Mouse (Mus musculus) left cerebral cortex, adult 2 months (tissue): ENCODE results near the gene Glb1. TPM values are rescaled to one million over a fixed set of nuclear protein-coding genes. Genes with fewer than 3 reads are reported as not detected.
A peak's percentile ranks its signal among the peaks of the same experiment; 100 is the strongest.
"Not testable (repeated sequence)": the region's sequence is repeated elsewhere in the genome, so short reads cannot be mapped to it uniquely, and the experiment has no call there.

Source experiments
- DNase-seq, 2 experiments: peaks; one replicate each; pipeline ENCODE4 v3.0.0; 2021 to 2022; ENCODE audit warnings: low spot score in 2 of 2, mixed read lengths in 1 of 2; ENCODE audit errors: extremely low spot score in 1 of 2
- H3K27ac ChIP-seq: fragments of 200-600 bp; 2 replicates; pipeline ENCODE4 v1.8.1; 2022
- H3K4me3 ChIP-seq: fragments of 200-600 bp; 2 replicates; pipeline ENCODE4 v1.8.1; 2022
- CTCF ChIP-seq: fragments of 200-600 bp; IDR thresholded peaks from 2 replicates; pipeline ENCODE4 v1.8.1; 2022; ENCODE audit warnings: antibody characterized with exemption, mild to moderate bottlenecking, moderate library complexity
- intact Hi-C: fragments of 180-260 bp; cut with DNase I; formaldehyde crosslinking; loops from one replicate; pipeline ENCODE4 v1.15.1; 2025
- long read RNA-seq, 2 experiments: library from polyadenylated mRNA; stranded (forward); transcript quantifications; one replicate each; pipeline ENCODE4 v2.0.0; 2021; ENCODE audit warnings: borderline mapping rate in 2 of 2
- total RNA-seq, 2 experiments: library from RNA; stranded (reverse); gene quantifications; 2 replicates each; pipeline ENCODE4 v1.2.3; 2021

Glb1 gene
- 10 to 100 TPM; 24.5 to 24.7 TPM for total RNA-seq
- long read RNA-seq, experiment 1, transcript Glb1-201 (16 exons, 2,396 nt) = major isoform, 30 of 42 reads
- long read RNA-seq, experiment 1, partial matches to known transcripts = 5 of 42 reads
- long read RNA-seq, experiment 1, other reads (novel, unspliced or antisense) = 7 of 42 reads
- long read RNA-seq, experiment 2, transcript Glb1-201 (16 exons, 2,396 nt) = major isoform, 15 of 28 reads
- long read RNA-seq, experiment 2, partial matches to known transcripts = 7 of 28 reads
- long read RNA-seq, experiment 2, other reads (novel, unspliced or antisense) = 6 of 28 reads

DNA sequence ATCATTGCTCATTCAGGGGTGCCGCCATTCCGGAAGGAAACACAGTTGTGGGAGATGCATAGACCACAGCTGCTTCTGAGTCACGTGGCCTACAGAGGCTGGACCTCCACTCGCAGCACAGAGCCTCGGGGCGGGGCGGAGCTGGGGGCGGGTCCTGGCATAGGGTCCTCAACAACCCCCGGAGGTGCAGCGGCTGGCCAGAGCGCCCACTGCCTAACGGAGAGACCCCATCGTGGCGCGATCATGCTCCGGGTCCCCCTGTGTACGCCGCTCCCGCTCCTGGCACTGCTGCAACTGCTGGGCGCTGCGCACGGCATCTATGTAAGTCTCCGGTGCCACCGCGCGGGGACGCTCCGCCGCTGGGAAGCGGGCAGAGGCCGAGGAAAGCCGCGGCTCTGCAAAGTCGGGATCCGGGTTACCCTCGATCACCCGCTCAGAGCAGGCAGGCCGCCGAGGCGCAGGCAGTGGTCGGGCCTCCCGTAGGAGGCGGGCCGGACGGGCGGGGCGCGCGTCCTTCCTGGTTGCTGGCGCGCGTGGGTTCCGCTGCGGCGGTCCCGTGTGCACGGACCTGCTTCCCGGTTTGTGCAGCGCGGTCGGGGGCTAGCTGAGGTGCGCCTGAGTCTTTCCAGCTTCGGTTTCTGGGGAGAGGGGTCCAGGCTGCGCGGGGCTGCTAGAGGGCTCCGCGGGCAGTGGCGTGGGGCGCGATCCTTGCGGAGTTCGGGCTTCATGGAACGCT is at the start of gene Glb1, which contains the start of gene Tmppe:
Glb1 (plus strand) TSS at position 128 of the 736 bp plus-strand sequence.
Tmppe (plus strand) TSS at position 157 of the 736 bp plus-strand sequence.
- peak; percentile 50 for TF ChIP-seq CTCF
- DNase-seq = peak; percentile 69 to 70
- peak within 1 kb of the TSS; percentile 97 for H3K27ac ChIP-seq
- H3K4me3 ChIP-seq = peak within 1 kb of the TSS; percentile 97
- intact Hi-C loops = no loop called here

DNA sequence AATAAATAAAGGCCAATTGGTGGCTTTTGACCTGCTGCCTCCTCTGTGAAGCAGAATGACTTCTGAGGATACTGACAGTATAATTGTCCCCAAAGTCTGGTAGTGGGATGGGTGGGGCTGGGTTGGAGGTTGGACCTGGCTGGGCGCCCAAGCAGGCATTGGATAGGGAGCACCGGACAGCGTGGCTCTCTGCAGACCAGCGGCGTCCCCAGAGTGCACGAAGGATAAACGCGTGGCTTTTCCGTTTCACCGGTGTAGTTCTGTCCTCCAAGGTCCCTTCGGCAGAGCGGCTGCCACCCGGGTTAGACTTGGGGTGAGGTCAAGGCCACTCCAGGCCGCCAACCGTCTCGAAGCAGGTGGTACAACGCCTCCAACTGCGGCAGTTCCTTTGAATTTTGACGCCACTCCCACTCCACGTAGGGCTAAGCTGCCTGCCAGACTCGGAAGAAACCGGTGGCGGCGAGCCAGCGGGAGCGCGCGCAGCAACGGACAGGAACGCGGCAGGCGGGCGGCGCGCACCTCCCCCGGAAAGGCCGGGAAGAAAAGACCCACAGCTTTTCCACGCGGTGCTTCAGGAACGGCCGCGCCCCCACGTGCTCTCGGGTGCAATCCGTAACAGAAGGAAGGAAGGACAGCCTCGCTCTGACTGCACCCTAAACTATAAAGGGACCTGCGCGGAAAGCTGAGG is 32.9 kb upstream of the Glb1 start:
- peak overlapping the region; percentile 38 for H3K4me3 ChIP-seq
- DNase-seq = peak; percentile 85 to 88
- intact Hi-C loops = no loop called here
- H3K27ac ChIP-seq = peak overlapping the region; percentile 48; the same call in 1 of the 2 replicates
- TF ChIP-seq CTCF = no peak; the same call in 1 of the 2 replicates

DNA sequence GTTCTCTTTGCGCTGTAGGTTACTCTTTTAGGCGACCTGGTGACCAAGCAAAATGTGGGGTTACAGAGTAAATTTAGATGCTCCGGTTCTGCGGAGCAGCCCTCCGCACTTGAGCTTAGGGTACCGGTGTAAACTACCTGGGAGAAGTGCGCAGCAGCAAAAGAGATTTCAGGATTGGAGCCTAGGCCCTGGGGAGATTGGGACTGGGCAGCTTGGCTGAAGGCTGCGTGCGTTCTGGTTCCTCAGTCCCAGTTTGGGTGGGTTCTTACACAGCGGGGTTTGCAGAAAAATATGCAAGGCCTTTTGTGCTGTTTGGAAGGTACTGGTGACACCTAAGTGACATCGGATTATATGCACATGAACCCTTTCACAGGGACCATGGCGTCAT is 32.4 kb upstream of the Glb1 start:
- H3K27ac ChIP-seq = peak overlapping the region; percentile 48; the same call in 1 of the 2 replicates
- DNase-seq = no peak
- peak overlapping the region; percentile 38 for H3K4me3 ChIP-seq
- intact Hi-C loops = no loop called here
- no peak for TF ChIP-seq CTCF

DNA sequence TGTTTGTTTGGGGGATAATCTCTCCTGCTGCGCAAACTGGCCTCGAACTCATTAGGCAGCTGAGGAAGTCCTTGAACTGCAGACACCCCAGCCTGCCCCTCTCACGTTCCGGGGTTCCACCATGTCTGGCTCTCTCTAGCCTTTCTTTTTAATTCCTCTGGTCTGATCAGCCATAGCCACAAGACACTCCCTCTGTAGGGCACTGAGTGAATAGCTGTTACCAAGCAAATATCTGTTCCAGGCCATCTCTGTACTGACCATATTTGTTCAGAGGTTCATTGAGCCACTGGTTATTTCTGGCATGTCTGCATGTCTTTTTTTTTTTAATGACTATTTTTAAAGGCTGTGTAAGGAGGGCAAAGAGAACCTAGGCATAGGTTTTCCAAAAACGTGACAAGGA is 31.5 kb upstream of the Glb1 start:
- H3K4me3 ChIP-seq, DNase-seq, intact Hi-C loops, H3K27ac ChIP-seq: not testable (repeated sequence)
- peak; percentile 36 for TF ChIP-seq CTCF

DNA sequence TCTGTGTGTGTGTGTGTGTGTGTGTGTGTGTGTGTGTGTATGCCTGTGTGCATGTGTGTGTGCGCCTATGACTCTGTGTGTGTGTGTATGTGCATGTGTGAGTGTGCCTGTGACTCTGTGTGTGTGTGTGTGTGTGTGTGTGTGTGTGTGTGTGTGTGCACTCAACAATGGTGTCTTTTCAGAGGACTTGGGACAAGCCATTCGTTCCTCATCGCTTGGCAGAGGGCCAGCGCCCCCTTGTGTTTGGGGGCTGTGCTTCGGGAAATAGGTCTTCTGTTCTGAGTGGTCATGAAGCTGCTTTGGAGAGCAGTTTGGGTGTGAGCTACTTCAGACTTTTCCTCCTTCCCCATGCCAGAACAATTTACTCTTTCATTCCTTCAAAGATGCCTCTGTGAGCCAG is 29.2 kb upstream of the Glb1 start:
- DNase-seq, intact Hi-C loops: not testable (repeated sequence)

DNA sequence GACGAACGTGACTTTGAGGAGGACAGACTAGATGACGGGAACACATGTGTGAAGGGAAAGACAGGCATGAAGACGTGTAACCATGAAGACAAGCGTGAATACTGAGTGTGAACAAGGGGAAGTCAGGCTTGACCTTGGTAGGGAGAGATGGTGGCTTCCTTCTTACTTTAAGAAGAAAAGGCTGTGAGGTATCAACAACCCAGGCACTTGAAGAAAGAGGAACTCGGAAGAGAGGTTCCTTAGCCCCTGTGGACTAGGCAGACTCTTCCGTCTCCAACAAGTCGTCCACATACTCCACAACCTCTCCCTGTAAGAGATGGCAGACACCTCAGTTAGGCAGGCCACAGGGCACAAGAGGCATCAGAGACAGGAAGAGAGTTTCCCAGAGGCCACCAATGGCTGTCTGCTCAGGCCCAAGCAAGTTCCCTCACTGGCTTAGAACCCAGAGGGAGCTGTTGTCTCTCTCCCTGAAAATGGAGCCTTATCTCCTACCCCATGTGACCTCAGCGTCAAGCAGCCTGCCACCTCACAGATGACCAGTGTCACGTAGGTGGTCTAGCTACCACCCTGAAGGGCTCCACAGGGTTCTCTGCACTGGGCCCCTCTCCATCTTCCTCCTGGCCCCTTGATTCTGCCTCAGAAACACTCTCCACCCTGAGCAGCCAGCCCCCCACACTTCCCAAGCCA is 25.5 kb upstream of the Glb1 start:
- H3K4me3 ChIP-seq = no peak overlapping the region
- H3K27ac ChIP-seq = no peak overlapping the region
- no peak for DNase-seq
- intact Hi-C loops = no loop called here
- TF ChIP-seq CTCF = no peak

More for the DNA sequence above, 29.2 kb upstream of the Glb1 start:
- H3K4me3 ChIP-seq, H3K27ac ChIP-seq: not testable (repeated sequence)

DNA sequence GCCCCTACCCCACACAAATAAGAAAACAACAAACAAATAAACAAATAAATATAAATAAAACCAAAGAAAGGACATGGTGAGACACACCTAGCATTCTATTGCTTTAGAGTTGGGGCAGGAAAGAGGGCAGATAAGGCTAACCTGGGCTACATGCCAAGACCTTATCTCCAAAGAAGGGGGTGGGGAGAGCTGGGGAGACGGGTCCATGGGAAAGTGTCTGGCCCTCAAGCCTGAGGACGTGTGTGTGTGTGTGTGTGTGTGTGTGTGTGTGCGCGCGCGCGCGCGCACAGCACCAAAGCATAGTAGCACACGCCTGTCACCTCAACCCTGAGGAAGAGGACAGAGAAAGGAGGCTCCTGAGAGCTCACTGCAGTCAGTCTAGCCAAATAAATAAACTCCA is 23.7 kb upstream of the Glb1 start:
- intact Hi-C loops = no loop called here

DNA sequence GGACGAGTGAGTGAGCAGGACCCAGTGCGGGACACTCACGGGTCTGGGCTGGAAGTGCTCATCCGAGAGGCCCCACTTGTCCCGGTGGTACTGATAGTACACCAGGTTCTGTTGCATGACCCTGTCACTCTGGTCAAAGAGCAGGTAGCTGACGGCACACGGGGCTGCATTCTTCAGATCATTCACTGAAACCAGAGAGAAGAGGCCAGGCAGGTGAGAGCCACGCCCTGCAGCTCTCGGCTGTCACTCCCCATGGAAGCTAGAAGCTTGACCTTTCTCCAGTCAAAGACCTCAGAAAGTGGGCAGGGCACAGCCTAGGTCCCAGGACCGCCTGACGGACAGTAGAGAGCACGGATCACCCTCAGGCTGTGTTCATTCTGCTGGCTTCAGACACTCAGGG is 21.0 kb upstream of the Glb1 start:
- Histone ChIP-seq H3K4me3 (no peak overlapping the region), H3K27ac (no peak overlapping the region)
- TF ChIP-seq CTCF = no peak
- DNase-seq = no peak
- intact Hi-C loops = loop anchor here (2.0 kb wide), 1 partner anchor 61 kb away; no protein-coding TSS in a partner anchor

More for the DNA sequence above, 23.7 kb upstream of the Glb1 start:
- H3K27ac ChIP-seq = no peak overlapping the region
- H3K4me3 ChIP-seq = no peak overlapping the region
- TF ChIP-seq CTCF = no peak
- DNase-seq = no peak

DNA sequence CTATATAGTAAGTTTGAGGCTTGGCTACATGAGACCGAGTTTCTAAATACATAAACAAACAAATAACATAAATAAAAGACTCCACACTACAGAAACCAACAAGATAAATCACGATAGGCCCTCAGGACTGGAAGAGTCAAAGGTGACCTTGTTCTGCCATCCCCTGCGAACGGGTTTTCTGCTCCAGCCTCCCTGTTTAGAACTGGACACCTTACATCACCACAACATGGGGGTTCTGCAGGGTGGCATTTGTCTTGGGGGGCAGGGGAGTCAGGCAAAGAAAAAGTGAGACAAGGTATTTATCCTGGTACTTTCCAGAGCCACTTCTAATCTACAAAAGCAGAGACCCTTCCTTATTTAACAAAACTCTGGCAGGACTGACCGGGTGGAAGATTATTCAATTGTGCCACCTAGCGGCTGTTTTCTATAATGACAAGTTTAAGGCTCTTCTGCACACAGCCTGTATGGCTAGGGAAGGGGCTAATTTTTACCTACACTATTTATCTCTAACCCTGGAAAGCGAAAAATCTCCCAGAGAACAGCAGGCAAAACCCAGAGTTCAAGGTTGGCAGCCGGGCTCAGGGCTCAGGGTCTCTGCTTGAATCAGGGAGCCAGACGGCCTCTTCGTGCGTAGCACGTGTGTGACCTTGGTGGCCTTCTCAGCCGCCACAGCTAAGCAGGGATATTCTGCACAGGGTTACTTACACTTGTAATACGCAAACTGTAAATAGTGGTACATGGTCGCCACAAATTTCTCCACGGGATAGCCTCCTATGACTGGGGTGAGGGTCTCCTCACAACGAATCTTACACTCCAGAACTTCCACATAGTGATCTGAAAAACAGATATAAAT is 19.8 kb upstream of the Glb1 start:
- peak in 1 of 2 experiments; percentile 23 for DNase-seq
- intact Hi-C loops = loop anchor here (2.0 kb wide), 1 partner anchor 62 kb away; no protein-coding TSS in a partner anchor
- no peak overlapping the region for H3K27ac ChIP-seq
- TF ChIP-seq CTCF = peak; percentile 82
- no peak overlapping the region for H3K4me3 ChIP-seq

DNA sequence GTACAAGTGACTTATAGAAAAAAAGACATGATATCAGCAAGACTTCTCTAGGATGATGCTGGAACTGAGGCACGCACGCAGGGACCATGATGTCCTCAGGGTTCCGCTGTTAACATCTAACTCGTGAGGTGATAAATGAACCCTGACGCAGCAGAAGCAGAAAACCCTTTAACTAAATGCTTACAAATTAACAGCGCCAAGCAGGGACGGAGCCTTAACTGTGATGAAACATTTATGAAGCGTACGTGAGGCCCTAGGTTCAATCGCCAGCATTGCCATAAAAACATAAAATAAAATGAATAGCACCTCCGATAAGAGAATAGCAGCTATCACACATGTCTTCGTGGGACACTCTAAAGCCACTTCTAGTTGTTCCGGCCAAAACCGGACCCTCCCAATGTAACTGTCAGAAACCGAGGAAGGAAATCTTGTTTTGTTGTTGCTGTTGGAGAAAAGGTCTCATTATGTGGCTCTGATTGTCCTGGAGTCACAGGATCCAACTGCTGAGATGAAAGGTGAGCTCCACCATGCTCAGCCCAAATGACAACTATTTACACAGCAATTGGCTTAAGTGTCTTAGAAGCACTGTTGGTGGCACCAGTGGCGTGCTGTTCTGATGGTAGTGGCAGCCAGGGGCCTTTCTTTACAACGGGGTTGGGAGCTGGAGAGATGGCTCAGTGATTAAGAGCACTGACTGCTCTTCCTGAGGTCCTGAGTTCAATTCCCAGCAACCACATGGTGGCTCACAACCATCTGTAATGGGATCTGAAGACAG is 17.8 kb upstream of the Glb1 start:
- intact Hi-C loops = no loop called here
- DNase-seq = no peak
- Histone ChIP-seq H3K27ac (no peak overlapping the region), H3K4me3 (no peak overlapping the region)
- TF ChIP-seq CTCF = no peak
